ENCODE assay signal across 18 mouse cellular contexts in genomic region chr16:54592643-54593042, GRCm38 (mm10).
DNase-seq lines count a peak whose midpoint lies in the region; TF ChIP-seq lines count a peak whose summit lies in the region.
"Had no signal": no experiment of that assay in that cellular context is flagged by ENCODE, and none has a peak within 500 bp of the region (broad histone marks: within the 10 kb centered on the region; RNA-seq: fewer than 3 reads in every experiment).

No protein-coding gene starts in this region.

- no peak for TF ChIP-seq POLR2A in heart, adult 2 months (IDR thresholded peaks at IDR 0.05; ENCODE audit: insufficient read depth, low read depth, low read length)

- 44% methylated on average over 2 of the region's 2 CpGs for WGBS in heart, adult 2 months

- H3K9ac ChIP-seq in heart, adult 2 months (ENCODE audit: low read depth, low read length) = no peak overlapping the region
- H3K9ac ChIP-seq: embryonic facial prominence, embryonic 12.5 days; heart, embryonic 13.5 days; hindbrain, embryonic 13.5 days; liver, embryonic 12.5 days had no signal

- intact Hi-C loops in heart, postnatal 10 days (cut with DNase I) = no loop called here
- intact Hi-C loops in heart, postnatal 36 days (cut with DNase I) = no loop called here
- intact Hi-C loops in left cerebral cortex, adult 2 months (cut with DNase I) = loop anchor here (10.0 kb wide), 1 partner anchor 382 kb away; no protein-coding TSS in a partner anchor
- intact Hi-C loops in heart, adult 2 months (cut with DNase I) = no loop called here

- no peaks in the 10 kb centered on the region for H3K4me1 ChIP-seq in heart, adult 2 months (ENCODE audit: control insufficient read depth, insufficient read depth, low read length)
- H3K4me1 ChIP-seq: embryonic facial prominence, embryonic 12.5 days; forebrain, embryonic 10.5 days; heart, embryonic 13.5 days; hindbrain, embryonic 13.5 days; liver, embryonic 12.5 days had no signal

- no peaks in the 10 kb centered on the region for H3K79me2 ChIP-seq in heart, adult 2 months (replicated peaks; ENCODE audit: control insufficient read depth, insufficient read depth, low read length)

- H3K27me3 ChIP-seq in heart, adult 2 months (ENCODE audit: control insufficient read depth, insufficient read depth, low read length) = no peaks in the 10 kb centered on the region
- H3K27me3 ChIP-seq: embryonic facial prominence, embryonic 12.5 days; heart, embryonic 13.5 days; hindbrain, embryonic 13.5 days; liver, embryonic 12.5 days had no signal

- DNase-seq in heart, postnatal 10 days = peak; percentile 1 to 4
- no peak for DNase-seq in heart, postnatal 36 days
- DNase-seq in frontal cortex, adult 2 months (ENCODE audit: extremely low spot score in 1 of 2, low spot score in 1 of 2) = peak; percentile 53 to 75
- peak; percentile 9 to 29 for DNase-seq in left cerebral cortex, adult 2 months (ENCODE audit: extremely low spot score in 1 of 2, low spot score in 2 of 2)
- DNase-seq in right cerebral cortex, postnatal 14 days = peak; percentile 6
- no peak for DNase-seq in ovary, postnatal 14 days (ENCODE audit: low spot score)
- no peak for DNase-seq in heart, adult 2 months
- DNase-seq: adrenal gland, postnatal 36 days; gastrocnemius, postnatal 10 days; kidney, adult 18-20 months; kidney, postnatal 4 days; spleen, adult 18-20 months had no signal

- H3K27ac ChIP-seq in left cerebral cortex, adult 2 months = peak overlapping the region; percentile 40; the same call in 1 of the 2 replicates
- H3K27ac ChIP-seq in heart, adult 2 months = no peak overlapping the region
- H3K27ac ChIP-seq: embryonic facial prominence, embryonic 12.5 days; forebrain, embryonic 10.5 days; heart, embryonic 13.5 days; hindbrain, embryonic 13.5 days; liver, embryonic 12.5 days had no signal

- no peaks in the 10 kb centered on the region for H3K36me3 ChIP-seq in heart, adult 2 months (ENCODE audit: control insufficient read depth, insufficient read depth, low read length)
- H3K36me3 ChIP-seq: embryonic facial prominence, embryonic 12.5 days; forebrain, embryonic 10.5 days; heart, embryonic 13.5 days; hindbrain, embryonic 13.5 days; liver, embryonic 12.5 days had no signal

- TF ChIP-seq EP300 in heart, adult 2 months (IDR thresholded peaks at IDR 0.05; ENCODE audit: insufficient read depth, low read depth, low read length) = no peak

- TF ChIP-seq CTCF in left cerebral cortex, adult 2 months (IDR thresholded peaks at IDR 0.05) = no peak
- TF ChIP-seq CTCF in heart, adult 2 months (IDR thresholded peaks at IDR 0.05) = no peak

- H3K4me3 ChIP-seq in left cerebral cortex, adult 2 months = no peak overlapping the region
- no peak overlapping the region for H3K4me3 ChIP-seq in heart, adult 2 months
- H3K4me3 ChIP-seq: embryonic facial prominence, embryonic 12.5 days; forebrain, embryonic 10.5 days; heart, embryonic 13.5 days; hindbrain, embryonic 13.5 days; liver, embryonic 12.5 days; myocyte had no signal

Comparison
In these comparisons a context has a peak if more than half of its experiments do, and no peak if none do; other contexts are left out.
1. DNase-seq: peak in heart, postnatal 10 days (2 of 2), frontal cortex, adult 2 months (2 of 2), left cerebral cortex, adult 2 months (2 of 2) and right cerebral cortex, postnatal 14 days (single experiment); none in heart, postnatal 36 days (0 of 2), ovary, postnatal 14 days (single experiment) and heart, adult 2 months (0 of 2).